Mouse (Mus musculus): ENCODE measurements around the gene Msrb3.
"Not testable (repeated sequence)": the region's sequence is repeated elsewhere in the genome, so short reads cannot be mapped to it uniquely, and the experiment has no call there.

Gene Msrb3

GRCm38 (mm10) chr10:120751295-120751722 lies 147.6 kb downstream of the Msrb3 start:
- DNase-seq (ENCODE audit: low spot score in 2 of 2) = no peak

GRCm38 (mm10) chr10:120749556-120749955 lies 149.3 kb downstream of the Msrb3 start:
- DNase-seq (ENCODE audit: low spot score in 2 of 2) = not testable (repeated sequence)

GRCm38 (mm10) chr10:120748156-120748555 lies 150.7 kb downstream of the Msrb3 start:
- DNase-seq (ENCODE audit: low spot score in 2 of 2) = no peak

DNA sequence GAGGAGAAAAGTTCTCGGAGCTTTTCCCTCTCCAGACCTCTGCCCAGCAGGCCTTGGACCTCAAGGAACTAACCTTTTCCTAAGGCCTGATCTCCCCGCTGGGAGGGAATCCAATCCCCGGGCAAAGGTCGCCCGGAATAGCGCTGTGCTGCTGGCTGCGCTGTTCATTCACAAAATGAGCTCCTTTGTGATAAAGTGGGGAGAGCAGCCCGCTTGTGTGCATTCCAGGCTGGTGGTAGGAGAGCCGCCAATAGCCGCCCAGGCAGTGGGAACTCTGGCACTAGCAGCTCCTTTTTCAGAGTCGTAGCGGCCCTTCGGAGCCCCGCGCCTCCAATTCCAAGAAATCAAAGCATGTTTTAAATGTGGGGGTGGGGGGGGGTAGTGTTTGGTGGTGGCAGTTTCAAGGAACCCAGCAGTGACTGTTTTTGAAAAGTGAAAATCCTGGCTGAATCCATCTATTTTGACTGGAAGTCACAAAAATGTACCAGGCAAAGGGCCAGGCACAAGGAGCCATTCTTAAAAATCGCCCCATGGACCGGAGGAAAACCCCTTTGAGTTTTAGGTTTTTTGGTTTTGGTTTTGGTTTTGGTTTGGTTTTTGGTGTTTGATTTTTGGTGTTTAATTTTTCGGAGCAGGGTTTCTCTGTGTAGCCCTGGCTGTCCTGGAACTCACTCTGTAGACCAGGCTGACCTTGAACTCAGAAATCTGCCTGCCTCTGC lies 153.6 kb downstream of the Msrb3 start:
- DNase-seq (ENCODE audit: low spot score in 2 of 2) = no peak

- no peak for DNase-seq (ENCODE audit: low spot score in 2 of 2)
These were observed 154.3 kb downstream of the Msrb3 start for GRCm38 (mm10) chr10:120744441-120745137.

GRCm38 (mm10) chr10:120736508-120737069 lies 162.3 kb downstream of the Msrb3 start:
- no peak for DNase-seq (ENCODE audit: low spot score in 2 of 2)

- no peak for DNase-seq (ENCODE audit: low spot score in 2 of 2)
These were observed 163.0 kb downstream of the Msrb3 start for GRCm38 (mm10) chr10:120735722-120736507.

- DNase-seq (ENCODE audit: low spot score in 2 of 2) = no peak
These were observed 164.5 kb downstream of the Msrb3 start for GRCm38 (mm10) chr10:120734364-120734763.

Data from spleen, postnatal 4 days (tissue).